Mouse (Mus musculus): Measurements from ENCODE around the gene Mbd3. TPM values are rescaled to one million over a fixed set of nuclear protein-coding genes. Genes with fewer than 3 reads are reported as not detected.

Mbd3 gene
- total and polyA plus RNA-seq, 3 experiments, result 48.7 to 131 (median 67.0) TPM

GRCm38 (mm10) chr10:80425041-80425440 is 25.7 kb upstream of the Mbd3 start:
- peaks cover 27 to 69% of the 10 kb centered on the region in 2 experiments for H3K4me1 ChIP-seq (ENCODE audit: control insufficient read depth in 1 of 2, insufficient read depth in 2 of 2)
- dilution Hi-C loops (cut with MboI; ENCODE audit: extremely low pct_ligation_motif_present, extremely low pct_unique_long_range_greater_than_20kb, low sequenced_read_pairs) (no loop called here), in situ Hi-C loops (cut with MboI; ENCODE audit: low pct_ligation_motif_present, low pct_unique_long_range_greater_than_20kb, low sequenced_read_pairs) (loop anchor here (5.0 to 25.0 kb wide), 2 partner anchors 38 to 262 kb away; partner anchors contain the start of genes Mex3d and Mknk2)
- TF ChIP-seq CTCF (conservative IDR thresholded peaks at IDR 0.05 in 1 of 2, IDR thresholded peaks at IDR 0.05 in 1 of 2; ENCODE audit: low read depth in 2 of 2, low read length in 2 of 2), result peak in 1 of 2 experiments; percentile 30; a peak in 2 of 4 replicates
- TF ChIP-seq TCF12 (IDR thresholded peaks at IDR 0.05; ENCODE audit: low read depth, low read length), result no peak
- no peak for TF ChIP-seq CHD2 (IDR thresholded peaks at IDR 0.05; ENCODE audit: low read length)
- H3K36me3 ChIP-seq (replicated peaks in 1 of 2; ENCODE audit: control insufficient read depth in 1 of 2, insufficient read depth in 1 of 2, low read length in 1 of 2), result peaks cover 80 to 96% of the 10 kb centered on the region in 2 experiments
- peaks cover 15% of the 10 kb centered on the region for H3K9me3 ChIP-seq (replicated peaks; ENCODE audit: low read length)
- no peak overlapping the region for H3K4me2 ChIP-seq (ENCODE audit: insufficient read depth, low read depth, poor library complexity, severe bottlenecking)
- no peak overlapping the region for H3K27ac ChIP-seq (ENCODE audit: insufficient read depth, low read depth)
- H3K79me2 ChIP-seq (replicated peaks; ENCODE audit: control insufficient read depth, extremely low read depth, insufficient read depth, poor library complexity, severe bottlenecking), result peaks cover 38% of the 10 kb centered on the region
- no peak overlapping the region for H3K9ac ChIP-seq (ENCODE audit: insufficient read depth, low read depth)
- DNase-seq (ENCODE audit: extremely low read depth), result no peak
- no peaks in the 10 kb centered on the region for H3K27me3 ChIP-seq (replicated peaks)
- no peak overlapping the region for H3K4me3 ChIP-seq (replicated peaks in 1 of 3; ENCODE audit: low read depth in 2 of 3, low read length in 2 of 3, poor library complexity in 1 of 3)

- peaks cover 84 to 97% of the 10 kb centered on the region in 2 experiments for H3K36me3 ChIP-seq (replicated peaks in 1 of 2; ENCODE audit: control insufficient read depth in 1 of 2, insufficient read depth in 1 of 2, low read length in 1 of 2)
- peak; percentile 91 for DNase-seq (ENCODE audit: extremely low read depth)
- peaks cover 18 to 56% of the 10 kb centered on the region in 2 experiments for H3K4me1 ChIP-seq (ENCODE audit: control insufficient read depth in 1 of 2, insufficient read depth in 2 of 2)
- dilution Hi-C loops (cut with MboI; ENCODE audit: extremely low pct_ligation_motif_present, extremely low pct_unique_long_range_greater_than_20kb, low sequenced_read_pairs) (no loop called here), in situ Hi-C loops (cut with MboI; ENCODE audit: low pct_ligation_motif_present, low pct_unique_long_range_greater_than_20kb, low sequenced_read_pairs) (no loop called here)
- no peak overlapping the region for H3K9ac ChIP-seq (ENCODE audit: insufficient read depth, low read depth)
- no peak overlapping the region for H3K4me3 ChIP-seq (replicated peaks in 1 of 3; ENCODE audit: low read depth in 2 of 3, low read length in 2 of 3, poor library complexity in 1 of 3)
- TF ChIP-seq JUN (IDR thresholded peaks at IDR 0.05; ENCODE audit: insufficient read depth, low read depth, low read length) (no peak), MXI1 (IDR thresholded peaks at IDR 0.05; ENCODE audit: low read depth, low read length) (no peak), POLR2AphosphoS2 (IDR thresholded peaks at IDR 0.05; ENCODE audit: low read depth, low read length) (peak; percentile 29; the same call in 1 of the 2 replicates), PAX5 (IDR thresholded peaks at IDR 0.05; ENCODE audit: low read length) (no peak)
- peaks cover 27% of the 10 kb centered on the region for H3K79me2 ChIP-seq (replicated peaks; ENCODE audit: control insufficient read depth, extremely low read depth, insufficient read depth, poor library complexity, severe bottlenecking)
- H3K4me2 ChIP-seq (ENCODE audit: insufficient read depth, low read depth, poor library complexity, severe bottlenecking), result no peak overlapping the region
- no peaks in the 10 kb centered on the region for H3K27me3 ChIP-seq (replicated peaks)
- peak overlapping the region; percentile 50; the same call in 1 of the 2 replicates for H3K27ac ChIP-seq (ENCODE audit: insufficient read depth, low read depth)
- peaks cover 15% of the 10 kb centered on the region for H3K9me3 ChIP-seq (replicated peaks; ENCODE audit: low read length)
Observed at GRCm38 (mm10) chr10:80423562-80423961, 24.2 kb upstream of the Mbd3 start.

- Histone ChIP-seq H3K27me3 (replicated peaks) (no peaks in the 10 kb centered on the region), H3K4me3 (replicated peaks in 1 of 3; ENCODE audit: low read depth in 2 of 3, low read length in 2 of 3, poor library complexity in 1 of 3) (no peak overlapping the region), H3K36me3 (replicated peaks in 1 of 2; ENCODE audit: control insufficient read depth in 1 of 2, insufficient read depth in 1 of 2, low read length in 1 of 2) (peaks cover 85 to 98% of the 10 kb centered on the region in 2 experiments), H3K79me2 (replicated peaks; ENCODE audit: control insufficient read depth, extremely low read depth, insufficient read depth, poor library complexity, severe bottlenecking) (peaks cover 13% of the 10 kb centered on the region), H3K27ac (ENCODE audit: insufficient read depth, low read depth) (no peak overlapping the region), H3K9ac (ENCODE audit: insufficient read depth, low read depth) (no peak overlapping the region), H3K9me3 (replicated peaks; ENCODE audit: low read length) (peaks cover 14% of the 10 kb centered on the region), H3K4me2 (ENCODE audit: insufficient read depth, low read depth, poor library complexity, severe bottlenecking) (no peak overlapping the region), H3K4me1 (ENCODE audit: control insufficient read depth in 1 of 2, insufficient read depth in 2 of 2) (peaks cover 16 to 42% of the 10 kb centered on the region in 2 experiments)
- in situ Hi-C loops (cut with MboI; ENCODE audit: low pct_ligation_motif_present, low pct_unique_long_range_greater_than_20kb, low sequenced_read_pairs) (no loop called here), dilution Hi-C loops (cut with MboI; ENCODE audit: extremely low pct_ligation_motif_present, extremely low pct_unique_long_range_greater_than_20kb, low sequenced_read_pairs) (no loop called here)
- DNase-seq (ENCODE audit: extremely low read depth), result no peak
- TF ChIP-seq MAX (IDR thresholded peaks at IDR 0.05; ENCODE audit: low read length), result no peak
- no peak for TF ChIP-seq ELF1 (IDR thresholded peaks at IDR 0.05; ENCODE audit: low read depth, low read length)
- TF ChIP-seq USF2 (conservative IDR thresholded peaks at IDR 0.05; ENCODE audit: low read depth, low read length), result no peak
- no peak for TF ChIP-seq SMC3 (IDR thresholded peaks at IDR 0.05; ENCODE audit: low read depth, low read length)
- TF ChIP-seq IRF4 (IDR thresholded peaks at IDR 0.05; ENCODE audit: low read depth, low read length), result no peak
- no peak for TF ChIP-seq EP300 (IDR thresholded peaks at IDR 0.05; ENCODE audit: low read length)
- TF ChIP-seq PAX5 (IDR thresholded peaks at IDR 0.05; ENCODE audit: low read length), result no peak
- no peak for TF ChIP-seq ZMIZ1 (IDR thresholded peaks at IDR 0.05; ENCODE audit: low read depth, low read length)
- no peak for TF ChIP-seq NELFE (IDR thresholded peaks at IDR 0.05; ENCODE audit: low read depth, low read length)
Observed at GRCm38 (mm10) chr10:80421651-80422472, 22.5 kb upstream of the Mbd3 start.
